Mouse (Mus musculus) kidney, postnatal 0 days (tissue): ENCODE data around the gene Hmgb1. TPM values are rescaled to one million over a fixed set of nuclear protein-coding genes. Genes with fewer than 3 reads are reported as not detected.
"Not testable (repeated sequence)": the region's sequence is repeated elsewhere in the genome, so short reads cannot be mapped to it uniquely, and the experiment has no call there.

ENCODE experiments used
- ATAC-seq: fragments of 200-750 bp; cut with Nextera tagmentation; replicated peaks from 2 replicates; pipeline ENCODE4 v1.8.0; 2017; ENCODE audit warnings: low read depth, moderate number of reproducible peaks, moderate TSS enrichment, moderate library complexity; ENCODE audit not compliant: low FRiP score
- DNase-seq: peaks from one replicate; pipeline ENCODE4 v3.0.0-alpha.2; 2016; ENCODE audit warnings: low spot score
- H3K27ac ChIP-seq: fragments of 300-500 bp; sonication (generic); 2 replicates; pipeline ENCODE4 v1.5.1; 2014; ENCODE audit warnings: mild to moderate bottlenecking
- H3K27me3 ChIP-seq: fragments of 300-500 bp; sonication (generic); 2 replicates; pipeline ENCODE4 v1.6.1; 2014; ENCODE audit warnings: low read length, mixed read lengths; ENCODE audit not compliant: insufficient read depth
- H3K36me3 ChIP-seq: fragments of 300-500 bp; sonication (generic); 2 replicates; pipeline ENCODE4 v1.6.1; 2014; ENCODE audit warnings: low read length, mixed read lengths; ENCODE audit not compliant: insufficient read depth
- H3K4me1 ChIP-seq: fragments of 300-500 bp; sonication (generic); replicated peaks from 2 replicates; pipeline ENCODE4 v1.6.1; 2014; ENCODE audit warnings: antibody characterized with exemption, low read length, mixed read lengths; ENCODE audit not compliant: insufficient read depth
- H3K4me2 ChIP-seq: fragments of 300-500 bp; sonication (generic); 2 replicates; pipeline ENCODE4 v1.6.1; 2014; ENCODE audit warnings: mild to moderate bottlenecking, low read length, moderate library complexity, mixed read lengths
- H3K4me3 ChIP-seq: fragments of 300-500 bp; sonication (generic); replicated peaks from 2 replicates; pipeline ENCODE4 v1.5.1; 2014; ENCODE audit warnings: low read depth, low read length
- H3K9ac ChIP-seq: fragments of 300-500 bp; sonication (generic); 2 replicates; pipeline ENCODE4 v1.6.1; 2014; ENCODE audit warnings: low read depth, low read length
- H3K9me3 ChIP-seq: fragments of 300-500 bp; sonication (generic); replicated peaks from 2 replicates; pipeline ENCODE4 v1.6.1; 2016; ENCODE audit warnings: low read length, inconsistent platforms, mixed read lengths
- CTCF ChIP-seq: IDR thresholded peaks from 2 replicates; pipeline ENCODE4 v1.5.1; 2016; ENCODE audit warnings: antibody characterized with exemption, low read depth, mild to moderate bottlenecking, moderate library complexity
- WGBS: fragments of 180-500 bp; shearing (Covaris S2); extraction: QIAGEN DNeasy Blood & Tissue Kit; methylation state at CpG from one replicate; pipeline ENCODE4 v1.1.7; 2014; 5-methylcytosine and 5-hydroxymethylcytosine counted together
- polyA plus RNA-seq: library from polyadenylated mRNA; unstranded; fragments of >200 nt; fragmentation: Nextera tagmentation; extraction: Ambion mirVana; gene quantifications from 2 replicates; pipeline ENCODE4 v1.2.1, GENCODE M21; 2015

Hmgb1 gene
- polyA plus RNA-seq, 1 experiment from 2014 or later = 1,196 TPM

GRCm38 (mm10) chr5:149146691-149147090 lies 37.6 kb downstream of the Hmgb1 start:
- Histone ChIP-seq H3K4me2 (no peak overlapping the region), H3K9me3 (no peaks in the 10 kb centered on the region), H3K36me3 (no peaks in the 10 kb centered on the region), H3K4me1 (no peaks in the 10 kb centered on the region), H3K9ac (no peak overlapping the region), H3K27ac (no peak overlapping the region), H3K27me3 (no peaks in the 10 kb centered on the region), H3K4me3 (no peak overlapping the region)
- DNase-seq = no peak
- ATAC-seq = no peak
- WGBS = 91% methylated on average over 7 of the region's 7 CpGs
- no peak for TF ChIP-seq CTCF

- H3K36me3 ChIP-seq = no peaks in the 10 kb centered on the region
- H3K27me3 ChIP-seq = no peaks in the 10 kb centered on the region
- whole genome bisulfite sequencing = 53% methylated on average over 25 of the region's 25 CpGs
- no peak for TF ChIP-seq CTCF
- no peak overlapping the region for H3K27ac ChIP-seq
- no peak overlapping the region for H3K4me3 ChIP-seq
- no peak for ATAC-seq
- H3K4me1 ChIP-seq = no peaks in the 10 kb centered on the region
- H3K9me3 ChIP-seq = no peaks in the 10 kb centered on the region
- H3K4me2 ChIP-seq = 0 out of 2 replicates have a peak overlapping the region, but pooled peaks have one; percentile 15
- no peak overlapping the region for H3K9ac ChIP-seq
- peak; percentile 51 for DNase-seq
Measured at GRCm38 (mm10) chr5:149143766-149144375, 40.4 kb downstream of the Hmgb1 start.

GRCm38 (mm10) chr5:149141155-149141554 lies 43.1 kb downstream of the Hmgb1 start:
- not testable (repeated sequence) for H3K27me3 ChIP-seq, H3K4me3 ChIP-seq, H3K36me3 ChIP-seq, ATAC-seq, H3K9ac ChIP-seq, H3K9me3 ChIP-seq, H3K4me1 ChIP-seq, H3K27ac ChIP-seq, H3K4me2 ChIP-seq, DNase-seq
- WGBS = 95% methylated on average over 1 of the region's 1 CpGs

GRCm38 (mm10) chr5:149140336-149140735 lies 44.0 kb downstream of the Hmgb1 start:
- no peak for TF ChIP-seq CTCF
- 65% methylated on average over 9 of the region's 9 CpGs for WGBS
- H3K4me1 ChIP-seq = no peaks in the 10 kb centered on the region
- H3K9ac ChIP-seq = no peak overlapping the region
- no peak for ATAC-seq
- H3K9me3 ChIP-seq = no peaks in the 10 kb centered on the region
- DNase-seq = no peak
- no peak overlapping the region for H3K4me3 ChIP-seq
- no peak overlapping the region for H3K27ac ChIP-seq
- H3K36me3 ChIP-seq = no peaks in the 10 kb centered on the region
- H3K27me3 ChIP-seq = no peaks in the 10 kb centered on the region
- H3K4me2 ChIP-seq = no peak overlapping the region

GRCm38 (mm10) chr5:149138087-149138486 lies 46.2 kb downstream of the Hmgb1 start:
- WGBS = 93% methylated on average over 6 of the region's 6 CpGs
- H3K27ac ChIP-seq, H3K4me3 ChIP-seq, H3K4me1 ChIP-seq, H3K4me2 ChIP-seq, H3K9me3 ChIP-seq, DNase-seq, ATAC-seq, H3K9ac ChIP-seq, H3K36me3 ChIP-seq, H3K27me3 ChIP-seq: not testable (repeated sequence)

- peak; percentile 31 for DNase-seq
- no peaks in the 10 kb centered on the region for H3K9me3 ChIP-seq
- no peak for TF ChIP-seq CTCF
- H3K4me3 ChIP-seq = no peak overlapping the region
- WGBS = 22% methylated on average over 3 of the region's 3 CpGs
- H3K4me2 ChIP-seq = no peak overlapping the region
- H3K9ac ChIP-seq = no peak overlapping the region
- no peaks in the 10 kb centered on the region for H3K27me3 ChIP-seq
- no peaks in the 10 kb centered on the region for H3K36me3 ChIP-seq
- no peaks in the 10 kb centered on the region for H3K4me1 ChIP-seq
- no peak overlapping the region for H3K27ac ChIP-seq
- no peak for ATAC-seq
Measured at GRCm38 (mm10) chr5:149137447-149137846, 46.8 kb downstream of the Hmgb1 start.

GRCm38 (mm10) chr5:149136933-149137365 lies 47.3 kb downstream of the Hmgb1 start:
- no peak for TF ChIP-seq CTCF
- no peak overlapping the region for H3K4me3 ChIP-seq
- no peak overlapping the region for H3K27ac ChIP-seq
- no peaks in the 10 kb centered on the region for H3K27me3 ChIP-seq
- no peak overlapping the region for H3K9ac ChIP-seq
- no peaks in the 10 kb centered on the region for H3K9me3 ChIP-seq
- ATAC-seq (no peak), DNase-seq (no peak)
- 67% methylated on average over 4 of the region's 4 CpGs for WGBS
- H3K4me1 ChIP-seq = no peaks in the 10 kb centered on the region
- no peaks in the 10 kb centered on the region for H3K36me3 ChIP-seq
- H3K4me2 ChIP-seq = no peak overlapping the region
